Mouse (Mus musculus) cerebellum, adult 11 months (tissue): ENCODE measurements around the gene Zkscan3.

Source experiments
- DNase-seq: peaks from one replicate; pipeline ENCODE4 v3.0.0; 2022

The Zkscan3 gene

DNA sequence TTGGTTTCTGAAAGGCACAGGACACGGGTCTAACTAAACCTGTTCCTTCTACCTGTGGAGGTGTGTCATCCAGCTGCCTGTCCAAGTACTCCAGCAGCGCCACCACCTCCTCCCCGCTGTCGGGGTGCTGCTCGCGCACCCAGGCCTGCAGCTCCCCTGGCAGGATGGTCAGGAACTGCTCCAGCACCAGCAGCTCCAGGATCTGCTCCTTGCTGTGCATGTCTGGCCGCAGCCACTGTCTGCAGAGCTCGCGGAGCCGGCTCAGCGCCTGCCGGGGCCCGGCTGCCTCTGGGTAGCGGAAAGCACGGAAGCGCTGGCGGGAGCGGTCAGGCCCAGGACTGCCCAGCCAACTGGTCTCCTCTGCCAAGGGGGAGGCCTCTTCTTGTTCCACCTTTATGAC is 6.5 kb downstream of the Zkscan3 start:
- peak; percentile 20 for DNase-seq

DNA sequence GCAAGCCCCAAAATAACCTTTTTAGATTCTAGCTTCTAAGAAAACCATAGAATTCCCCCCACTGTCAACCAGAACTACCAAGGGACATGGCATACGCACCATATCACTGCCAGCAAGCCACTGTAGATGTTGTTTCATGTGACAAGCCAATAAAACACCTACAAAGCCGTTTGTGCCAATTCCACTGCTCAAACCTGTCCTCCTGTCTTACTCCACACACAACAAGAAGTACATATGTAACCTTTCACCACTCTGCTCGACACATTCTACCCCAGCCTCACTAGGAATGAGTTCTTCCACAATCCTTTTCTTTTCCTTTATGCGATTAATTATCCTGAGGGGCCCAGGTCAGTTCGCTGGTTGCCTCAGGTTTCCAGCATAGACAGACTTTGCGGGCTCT is 6.9 kb downstream of the Zkscan3 start:
- DNase-seq: no peak

DNA sequence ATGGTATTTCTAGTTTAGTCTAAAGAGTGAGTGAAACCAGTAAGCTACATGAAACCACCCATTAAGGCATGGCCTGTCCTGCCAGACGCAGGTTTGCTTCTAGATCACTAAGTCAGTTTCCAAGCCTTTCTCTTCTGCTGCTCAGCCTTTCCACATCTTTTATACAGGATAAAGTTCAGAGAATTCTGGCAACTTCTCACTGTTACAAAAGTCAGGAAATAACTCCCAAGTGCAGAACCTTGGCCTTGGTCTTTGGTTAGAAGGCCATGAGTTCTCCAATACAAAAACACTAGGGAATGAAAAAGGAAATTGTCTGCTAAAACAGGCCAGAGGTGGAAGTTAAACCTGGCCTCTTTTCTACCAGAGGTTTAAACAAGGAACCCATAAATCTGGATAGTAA is 7.3 kb downstream of the Zkscan3 start:
- DNase-seq: no peak

DNA sequence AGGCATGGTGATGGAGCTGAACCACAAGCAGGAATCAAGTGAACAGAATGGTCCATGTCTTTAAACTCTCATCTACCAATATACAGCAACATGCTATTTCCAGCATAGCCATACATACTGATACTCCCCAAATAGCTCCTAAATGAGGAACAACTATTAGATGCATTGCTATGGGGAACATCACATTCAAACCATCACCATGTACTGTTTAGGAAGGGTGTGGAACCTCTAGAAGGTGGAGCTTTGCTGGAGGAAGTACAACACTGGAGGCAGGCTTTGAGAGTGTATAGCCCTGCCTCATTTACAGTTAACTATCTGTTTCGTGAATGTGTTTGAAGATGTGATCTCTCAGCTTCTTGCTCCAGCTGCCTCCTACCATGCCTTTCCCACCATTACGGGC is 24.8 kb downstream of the Zkscan3 start:
- no peak for DNase-seq

DNA sequence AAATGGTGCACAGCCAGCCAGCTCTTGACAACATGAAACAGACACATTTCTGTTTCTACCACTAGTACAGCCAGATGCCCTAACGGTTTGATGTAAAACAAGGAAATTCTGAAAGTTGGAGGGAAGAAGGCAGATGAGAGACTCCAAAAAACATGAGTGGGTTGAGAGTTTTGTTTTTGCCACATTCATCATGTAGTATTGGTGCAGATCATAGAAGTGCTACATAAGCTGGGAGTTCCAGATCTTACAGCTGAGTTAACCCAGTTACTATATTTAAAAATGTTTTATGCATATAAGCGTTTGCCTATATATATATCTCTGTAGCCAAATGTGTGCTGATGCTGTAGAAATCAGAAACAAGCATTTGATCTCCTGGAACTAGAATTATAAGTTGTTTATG is 29.9 kb downstream of the Zkscan3 start:
- DNase-seq: no peak

DNA sequence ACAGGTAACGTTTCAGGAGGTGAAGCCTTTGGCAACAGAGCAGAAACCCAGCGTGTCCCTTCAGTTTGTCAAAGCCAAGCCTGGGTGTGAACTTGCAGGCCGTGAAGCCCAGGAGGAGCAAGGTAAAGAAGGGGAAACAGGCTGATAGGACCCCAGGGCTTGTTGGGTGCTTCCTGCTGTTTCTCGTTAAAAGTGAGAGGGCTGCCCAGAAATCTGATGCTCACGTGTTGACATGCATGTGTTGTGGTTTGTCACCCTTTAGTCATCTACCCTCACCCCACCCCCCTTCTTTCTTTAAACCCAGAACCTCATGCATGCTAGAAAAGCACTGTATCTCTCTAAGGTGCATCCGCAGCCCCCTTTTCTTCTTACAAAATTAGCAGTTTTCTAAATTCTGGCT is 35.9 kb downstream of the Zkscan3 start:
- no peak for DNase-seq

DNA sequence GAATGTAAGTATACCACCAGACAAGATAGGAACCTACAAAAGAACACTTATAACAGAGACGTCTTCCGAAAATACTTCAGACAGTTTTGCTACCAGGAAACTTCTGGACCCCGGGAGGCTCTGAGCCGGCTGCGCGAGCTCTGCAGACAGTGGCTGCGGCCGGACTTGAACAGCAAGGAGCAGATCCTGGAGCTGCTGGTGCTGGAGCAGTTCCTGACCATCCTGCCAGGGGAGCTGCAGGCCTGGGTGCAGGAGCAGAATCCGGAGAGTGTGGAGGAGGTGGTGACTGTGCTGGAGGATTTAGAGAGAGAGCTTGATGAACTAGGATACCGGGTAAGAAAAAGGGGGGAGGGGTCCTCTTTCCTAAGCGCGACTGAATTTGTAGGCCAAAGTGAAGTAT is 38.8 kb downstream of the Zkscan3 start:
- DNase-seq: no peak

DNA sequence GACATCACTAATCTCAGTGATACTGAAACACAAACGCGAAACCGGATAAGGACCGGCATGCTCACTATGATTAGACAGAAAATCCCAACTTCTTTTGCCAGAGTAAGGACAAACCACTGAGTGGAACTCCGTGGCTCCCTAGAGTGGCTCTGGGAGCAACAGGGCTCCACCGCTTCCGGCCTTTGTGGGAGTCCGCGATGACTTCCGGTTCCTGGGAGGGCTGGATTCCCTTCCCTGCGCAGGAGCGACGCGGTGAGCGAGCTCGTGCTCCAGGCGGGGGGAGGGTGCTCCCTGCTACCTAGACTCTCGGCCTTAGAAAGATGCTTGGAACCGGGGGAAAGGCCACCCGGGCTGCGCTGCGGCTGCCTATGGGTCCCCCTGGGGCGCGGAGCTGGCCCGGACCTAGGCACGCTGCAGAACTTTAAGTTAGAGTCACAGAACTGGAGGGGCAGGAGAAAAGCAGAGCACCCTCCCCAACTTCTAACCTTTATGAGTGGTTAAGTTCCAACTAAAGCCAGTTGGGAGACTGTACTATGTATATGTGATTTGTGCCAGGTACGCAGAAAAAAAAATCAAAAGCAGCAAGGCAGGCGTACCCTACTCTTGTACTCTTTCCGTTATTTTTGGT is 39.8 kb downstream of the Zkscan3 start, which contains the start of gene Zscan12:
Zscan12 (plus strand) TSS at position 200 of the 628 bp plus-strand sequence.
- DNase-seq: peak; percentile 85

DNA sequence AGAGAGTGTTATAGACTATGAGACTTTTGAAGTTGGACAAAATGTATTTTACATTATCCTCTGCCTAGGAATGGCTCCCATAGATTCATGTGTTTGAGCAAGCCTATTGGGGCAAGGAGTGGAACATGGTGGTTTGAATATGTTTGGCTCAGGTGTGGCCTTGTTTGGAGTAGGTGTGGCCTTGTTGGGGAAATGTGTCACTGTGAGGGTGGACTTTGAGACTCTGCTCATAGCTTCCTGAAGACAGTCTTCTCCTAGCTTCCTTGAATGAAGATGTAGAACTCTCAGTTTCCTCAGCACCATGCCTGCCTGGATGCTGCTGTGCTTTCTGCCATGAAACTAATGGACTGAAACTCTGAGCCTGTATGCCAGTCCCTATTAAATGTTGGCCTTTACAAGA is 52.0 kb downstream of the Zkscan3 start:
- DNase-seq: no peak

DNA sequence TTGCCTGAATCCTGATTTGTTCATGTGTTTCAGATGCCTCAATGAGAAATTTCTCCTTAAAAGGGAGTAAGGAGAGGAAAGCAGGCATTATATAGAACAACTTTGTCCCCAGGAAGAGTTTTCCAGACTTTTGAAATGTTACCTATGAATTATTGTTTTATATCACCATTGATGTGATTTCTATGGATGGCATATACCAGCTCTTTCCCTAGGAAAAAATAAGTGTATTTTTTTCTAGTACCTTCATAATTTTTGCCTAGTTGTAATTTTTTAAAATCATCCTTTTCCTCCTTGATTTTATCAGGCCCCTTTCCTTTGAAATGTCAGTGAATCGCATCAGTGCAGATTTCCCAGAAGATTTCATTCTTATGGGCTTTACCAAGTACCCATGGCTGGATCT is 55.9 kb downstream of the Zkscan3 start, which contains the start of gene Olfr1367:
Olfr1367 (plus strand) TSS at position 301 of the 400 bp plus-strand sequence.
- no peak for DNase-seq
